Mouse (Mus musculus) forebrain, embryonic 14.5 days (tissue): ENCODE data around the gene Syngr2. TPM values are rescaled to one million over a fixed set of nuclear protein-coding genes. Genes with fewer than 3 reads are reported as not detected.

ENCODE experiments used
- ATAC-seq: fragments of 200-750 bp; cut with Nextera tagmentation; 2 replicates; pipeline ENCODE4 v1.8.0; 2017; ENCODE audit warnings: mild to moderate bottlenecking, moderate library complexity
- DNase-seq: peaks from one replicate; pipeline ENCODE4 v3.0.0-alpha.2; 2015; ENCODE audit warnings: low spot score
- H3K27ac ChIP-seq: fragments of 300-500 bp; sonication (generic); 2 replicates; pipeline ENCODE4 v1.5.1; 2014; ENCODE audit warnings: low read depth, mild to moderate bottlenecking, control low read depth, low read length, moderate library complexity
- H3K27me3 ChIP-seq: fragments of 300-500 bp; sonication (generic); replicated peaks from 2 replicates; pipeline ENCODE4 v1.6.1; 2014; ENCODE audit warnings: low read length, control low read depth, mixed read lengths; ENCODE audit not compliant: control insufficient read depth, insufficient read depth
- H3K36me3 ChIP-seq: fragments of 300-500 bp; sonication (generic); 2 replicates; pipeline ENCODE4 v1.6.1; 2014; ENCODE audit warnings: low read length, control low read depth; ENCODE audit not compliant: control insufficient read depth, insufficient read depth
- H3K4me1 ChIP-seq: fragments of 300-500 bp; sonication (generic); 2 replicates; pipeline ENCODE4 v1.6.1; 2014; ENCODE audit warnings: antibody characterized with exemption, low read length, control low read depth; ENCODE audit not compliant: control insufficient read depth, insufficient read depth
- H3K4me2 ChIP-seq: fragments of 300-500 bp; sonication (generic); 2 replicates; pipeline ENCODE4 v1.6.1; 2014; ENCODE audit warnings: mild to moderate bottlenecking, control low read depth, low read length
- H3K4me3 ChIP-seq: fragments of 300-500 bp; sonication (generic); 2 replicates; pipeline ENCODE4 v1.5.1; 2014; ENCODE audit warnings: low read depth, low read length, control low read depth
- H3K9ac ChIP-seq: fragments of 300-500 bp; sonication (generic); 2 replicates; pipeline ENCODE4 v1.6.1; 2014; ENCODE audit warnings: mild to moderate bottlenecking, low read length, control low read depth, moderate library complexity
- H3K9me3 ChIP-seq: fragments of 300-500 bp; sonication (generic); replicated peaks from 2 replicates; pipeline ENCODE4 v1.6.1; 2016; ENCODE audit warnings: low read length, control low read depth, mixed read lengths; ENCODE audit not compliant: control insufficient read depth
- WGBS: fragments of 180-500 bp; shearing (Covaris S2); extraction: QIAGEN DNeasy Blood & Tissue Kit; methylation state at CpG from one replicate; pipeline ENCODE4 v1.1.7; 2014; 5-methylcytosine and 5-hydroxymethylcytosine counted together
- polyA plus RNA-seq: library from polyadenylated mRNA; unstranded; fragments of >200 nt; fragmentation: Nextera tagmentation; extraction: Ambion mirVana; gene quantifications from 2 replicates; pipeline ENCODE4 v1.2.1, GENCODE M21; 2014

Syngr2 gene
- polyA plus RNA-seq, 1 experiment from 2014 or later = 20.7 TPM

DNA sequence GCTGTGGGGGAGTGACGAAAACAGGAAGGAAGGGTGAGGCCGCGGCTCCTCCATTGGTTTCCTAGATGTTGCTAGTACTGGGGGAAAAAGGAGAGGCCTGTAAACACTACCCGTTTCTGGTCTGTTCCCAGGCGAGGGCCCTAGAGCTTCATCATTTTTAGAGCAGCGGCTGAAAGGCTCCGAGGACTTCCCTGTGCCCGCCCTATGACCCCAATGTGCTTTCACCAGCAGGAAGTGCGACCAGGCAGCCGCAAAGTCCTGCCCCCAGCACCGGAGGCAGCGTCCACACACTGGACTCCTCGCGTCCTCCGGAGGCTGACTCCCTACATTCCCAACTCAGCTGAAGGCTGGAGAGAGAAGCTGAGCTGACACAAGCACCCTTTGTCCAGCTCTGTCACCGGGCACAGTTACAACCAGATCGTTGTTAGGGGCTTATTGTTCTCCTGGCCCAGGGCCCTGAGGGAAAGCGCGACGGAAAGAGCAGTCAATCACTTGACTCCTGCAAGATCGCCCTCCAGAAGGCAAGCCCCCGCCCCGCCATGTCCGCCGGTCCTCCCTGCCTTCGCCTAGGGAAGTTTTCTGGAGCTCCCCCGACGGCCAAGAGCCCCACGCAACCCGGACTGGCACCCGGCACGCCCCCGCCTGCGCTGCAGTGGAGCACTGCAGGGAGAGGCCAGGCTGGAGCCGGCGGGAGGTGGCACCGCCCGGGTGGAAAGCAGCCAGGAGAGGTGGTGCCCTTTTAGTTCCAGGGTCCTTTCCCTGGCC, 29.9 kb upstream of the Syngr2 start:
- peak overlapping the region; percentile 22 for H3K4me3 ChIP-seq
- peak overlapping the region; percentile 43 for H3K9ac ChIP-seq
- 5% methylated on average over 34 of the region's 38 CpGs for WGBS
- peaks cover 44% of the 10 kb centered on the region for H3K27me3 ChIP-seq
- H3K9me3 ChIP-seq = no peaks in the 10 kb centered on the region
- H3K4me2 ChIP-seq = peak overlapping the region; percentile 48
- no peaks in the 10 kb centered on the region for H3K36me3 ChIP-seq
- DNase-seq (peak; percentile 51), ATAC-seq (peak; percentile 37; the same call in 1 of the 2 replicates)
- H3K27ac ChIP-seq = 0 out of 2 replicates have a peak overlapping the region, but pooled peaks have one; percentile 6
- peaks cover 6% of the 10 kb centered on the region for H3K4me1 ChIP-seq

DNA sequence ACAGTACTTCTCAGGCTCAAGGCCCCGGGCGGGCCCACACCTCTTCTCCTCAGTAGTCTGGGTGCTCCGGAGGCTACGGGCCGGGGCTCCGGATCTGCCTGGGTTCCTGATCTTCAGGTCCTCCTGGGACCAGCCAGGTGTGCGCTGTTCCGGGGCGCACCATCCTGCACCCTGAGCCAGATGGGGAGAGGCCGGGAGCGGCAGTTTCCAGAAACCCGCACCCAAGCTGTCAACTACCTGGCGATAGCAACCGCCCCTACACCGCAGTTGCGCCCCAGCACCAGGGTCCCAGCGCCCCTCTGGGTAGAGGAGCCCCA, 29.3 kb upstream of the Syngr2 start:
- Histone ChIP-seq H3K4me3 (peak overlapping the region; percentile 22), H3K9ac (peak overlapping the region; percentile 43; the same call in 1 of the 2 replicates), H3K9me3 (no peaks in the 10 kb centered on the region), H3K27me3 (peaks cover 44% of the 10 kb centered on the region), H3K4me1 (peaks cover 6% of the 10 kb centered on the region), H3K4me2 (peak overlapping the region; percentile 48), H3K27ac (0 out of 2 replicates have a peak overlapping the region, but pooled peaks have one; percentile 6), H3K36me3 (no peaks in the 10 kb centered on the region)
- 3% methylated on average over 15 of the region's 17 CpGs for WGBS
- DNase-seq (no peak), ATAC-seq (no peak)

DNA sequence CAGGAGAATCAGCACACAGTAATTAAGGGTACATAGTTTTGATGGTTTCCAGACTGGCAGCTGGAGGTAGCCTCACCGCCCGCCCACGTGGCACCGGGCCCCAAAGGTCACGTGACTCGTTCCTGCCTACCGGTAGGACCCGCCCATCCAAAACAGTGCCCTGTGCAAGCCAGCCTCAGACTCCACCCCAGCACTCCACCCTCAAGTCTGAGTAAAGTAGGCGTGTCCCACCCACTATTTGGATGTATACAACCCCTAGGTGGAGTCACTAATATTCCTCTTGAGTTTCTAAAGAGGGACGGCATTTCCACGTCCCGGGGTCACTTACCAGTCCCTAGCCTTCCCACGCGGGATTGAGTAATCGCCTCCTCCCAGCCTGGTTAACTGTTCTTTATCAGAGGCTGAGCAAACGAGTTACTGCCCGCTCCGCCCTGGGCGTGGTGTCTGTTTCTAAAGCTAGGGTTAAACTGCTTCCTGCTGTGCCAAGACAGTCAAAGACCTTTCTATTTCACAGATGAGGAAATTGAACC, 28.8 kb upstream of the Syngr2 start:
- 3% methylated on average over 19 of the region's 19 CpGs for WGBS
- Histone ChIP-seq H3K27me3 (peaks cover 44% of the 10 kb centered on the region), H3K36me3 (no peaks in the 10 kb centered on the region), H3K27ac (no peak overlapping the region), H3K4me1 (peaks cover 6% of the 10 kb centered on the region), H3K9ac (no peak overlapping the region), H3K4me3 (peak overlapping the region; percentile 22; the same call in 1 of the 2 replicates), H3K4me2 (peak overlapping the region; percentile 48), H3K9me3 (no peaks in the 10 kb centered on the region)
- DNase-seq (peak; percentile 50), ATAC-seq (peak; percentile 24; the same call in 1 of the 2 replicates)

DNA sequence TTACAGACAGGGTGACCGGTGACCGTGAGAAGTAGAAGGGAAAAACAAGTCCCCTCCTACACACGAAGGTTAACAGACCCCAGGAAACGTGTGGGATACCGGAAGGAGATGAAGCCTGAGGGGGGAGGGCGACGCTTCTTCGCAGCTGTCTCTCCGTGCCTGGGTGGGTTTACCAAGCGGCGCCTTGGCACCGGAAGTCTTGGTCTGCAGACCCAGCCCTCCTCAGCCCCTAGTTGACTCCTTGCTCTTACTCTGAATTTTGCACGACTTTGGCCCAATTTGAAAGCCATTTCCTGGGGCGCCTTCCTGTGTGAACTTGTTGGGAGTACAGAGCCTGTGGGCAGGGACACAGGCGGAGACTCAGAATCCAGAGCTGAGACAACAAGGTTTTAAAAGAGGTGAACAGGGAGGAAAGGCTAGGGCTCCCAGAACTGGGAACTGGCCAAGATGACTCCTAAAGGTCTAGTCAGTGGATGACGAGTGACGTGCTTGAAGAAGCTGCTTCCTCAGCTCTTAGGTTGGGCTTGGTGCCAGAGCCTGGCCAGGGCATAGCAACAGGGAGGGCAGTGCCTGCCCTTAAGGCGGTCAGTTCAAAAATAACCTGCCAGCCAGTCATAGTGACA, 28.2 kb upstream of the Syngr2 start:
- WGBS = 32% methylated on average over 18 of the region's 18 CpGs
- no peak overlapping the region for H3K4me3 ChIP-seq
- H3K4me1 ChIP-seq = peaks cover 6% of the 10 kb centered on the region
- ATAC-seq = no peak
- H3K9me3 ChIP-seq = no peaks in the 10 kb centered on the region
- no peaks in the 10 kb centered on the region for H3K36me3 ChIP-seq
- DNase-seq = no peak
- H3K9ac ChIP-seq = no peak overlapping the region
- H3K27ac ChIP-seq = 0 out of 2 replicates have a peak overlapping the region, but pooled peaks have one; percentile 5
- peaks cover 44% of the 10 kb centered on the region for H3K27me3 ChIP-seq
- peak overlapping the region; percentile 18; the same call in 1 of the 2 replicates for H3K4me2 ChIP-seq

DNA sequence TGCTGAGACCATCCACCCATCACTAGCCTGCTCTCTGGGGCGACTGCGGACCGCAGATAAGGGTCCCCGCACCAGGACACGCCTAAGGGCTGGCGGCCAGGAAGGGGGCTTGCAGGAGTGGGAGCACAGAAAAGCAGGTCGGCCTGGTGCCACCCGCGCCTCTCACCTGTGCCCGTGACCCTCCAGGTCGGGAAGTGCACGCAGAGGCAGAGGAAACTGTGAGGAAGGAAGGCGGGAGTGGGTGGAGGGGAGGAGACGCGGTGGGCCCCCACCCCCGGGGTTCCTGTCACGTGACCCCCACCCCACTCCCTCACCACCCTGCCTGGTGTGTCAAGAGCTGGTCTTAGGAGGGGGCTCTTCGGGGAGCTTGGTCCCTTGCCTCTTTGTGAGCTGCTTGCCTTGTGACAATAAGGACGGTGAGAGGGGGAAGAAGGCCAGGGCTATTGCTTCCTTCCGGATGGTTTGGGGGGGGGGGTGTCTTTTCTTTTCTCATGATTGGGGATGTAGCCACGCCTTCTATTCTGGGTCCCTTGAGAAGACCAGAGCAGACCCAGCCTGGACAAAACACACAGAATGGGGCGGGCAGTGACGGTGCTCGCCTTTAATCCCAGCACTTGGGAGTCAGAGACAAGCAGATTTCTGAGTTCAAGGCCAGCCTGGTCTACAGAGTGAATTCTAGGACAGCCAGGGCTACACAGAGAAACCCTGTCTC, 27.3 kb upstream of the Syngr2 start, which contains the start of the genes Tmc8 and Tmc6:
Gene Tmc8, plus strand, starts transcription at position 84 of the 712 bp plus-strand sequence.
Gene Tmc6, minus strand, starts transcription at position 206 of the 712 bp plus-strand sequence.
- peaks cover 44% of the 10 kb centered on the region for H3K27me3 ChIP-seq
- peaks cover 6% of the 10 kb centered on the region for H3K4me1 ChIP-seq
- ATAC-seq (no peak), DNase-seq (no peak)
- peak within 1 kb of the TSS; percentile 19 for H3K4me3 ChIP-seq
- H3K9me3 ChIP-seq = no peaks in the 10 kb centered on the region
- 50% methylated on average over 23 of the region's 24 CpGs for WGBS
- no peaks in the 10 kb centered on the region for H3K36me3 ChIP-seq
- H3K9ac ChIP-seq = peak within 1 kb of the TSS; percentile 59
- 0 out of 2 replicates have a peak within 1 kb of the TSS, but pooled peaks have one; percentile 5 for H3K27ac ChIP-seq
- peak within 1 kb of the TSS; percentile 54 for H3K4me2 ChIP-seq

- no peaks in the 10 kb centered on the region for H3K36me3 ChIP-seq
- peak overlapping the region; percentile 59 for H3K9ac ChIP-seq
- H3K9me3 ChIP-seq = no peaks in the 10 kb centered on the region
- DNase-seq (no peak), ATAC-seq (no peak)
- no peak overlapping the region for H3K27ac ChIP-seq
- 52% methylated on average over 9 of the region's 9 CpGs for WGBS
- peak overlapping the region; percentile 54 for H3K4me2 ChIP-seq
- H3K27me3 ChIP-seq = peaks cover 44% of the 10 kb centered on the region
- H3K4me1 ChIP-seq = peaks cover 6% of the 10 kb centered on the region
- peak overlapping the region; percentile 19 for H3K4me3 ChIP-seq
These were observed 26.8 kb upstream of the Syngr2 start for GRCm38 (mm10) chr11:117782705-117783034.

DNA sequence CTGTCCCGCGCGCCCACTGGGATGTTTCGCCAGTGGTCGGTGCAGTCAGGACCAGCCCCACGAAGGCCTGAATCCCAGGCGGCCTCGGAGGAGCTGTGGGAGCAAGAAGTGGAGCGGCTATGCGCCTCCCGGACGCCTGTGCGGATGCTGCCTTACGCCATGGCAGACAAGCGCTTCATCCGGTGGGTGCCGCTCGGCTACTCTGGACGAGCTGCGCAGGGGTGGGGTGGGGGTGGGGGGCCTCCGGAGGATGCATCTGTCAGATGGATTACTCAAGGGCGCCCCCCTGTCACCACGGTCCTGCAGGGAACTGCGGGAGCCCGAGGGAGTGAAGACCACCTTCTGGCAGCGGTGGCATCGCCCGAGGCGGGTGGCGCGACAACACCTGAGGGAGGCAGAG, 26.4 kb upstream of the Syngr2 start:
- DNase-seq (peak; percentile 75), ATAC-seq (peak; percentile 35; the same call in 1 of the 2 replicates)
- Histone ChIP-seq H3K4me2 (peak overlapping the region; percentile 54), H3K9me3 (no peaks in the 10 kb centered on the region), H3K9ac (peak overlapping the region; percentile 59), H3K27ac (no peak overlapping the region), H3K36me3 (no peaks in the 10 kb centered on the region), H3K27me3 (peaks cover 44% of the 10 kb centered on the region), H3K4me3 (peak overlapping the region; percentile 19), H3K4me1 (peaks cover 6% of the 10 kb centered on the region)
- 3% methylated on average over 31 of the region's 31 CpGs for WGBS

- 27% methylated on average over 10 of the region's 10 CpGs for WGBS
- Histone ChIP-seq H3K4me3 (no peak overlapping the region), H3K4me2 (peak overlapping the region; percentile 54), H3K36me3 (no peaks in the 10 kb centered on the region), H3K4me1 (peaks cover 6% of the 10 kb centered on the region), H3K27ac (no peak overlapping the region), H3K9ac (peak overlapping the region; percentile 59), H3K27me3 (peaks cover 41% of the 10 kb centered on the region), H3K9me3 (no peaks in the 10 kb centered on the region)
- ATAC-seq (no peak), DNase-seq (no peak)
These were observed 25.7 kb upstream of the Syngr2 start for GRCm38 (mm10) chr11:117783683-117784309.
